Mouse (Mus musculus): Measurements from ENCODE around the gene Coq6. TPM values are rescaled to one million over a fixed set of nuclear protein-coding genes. Genes with fewer than 3 reads are reported as not detected.

Gene Coq6
- 10 to 100 TPM; 13.4 to 13.5 TPM for total RNA-seq (2023)

DNA sequence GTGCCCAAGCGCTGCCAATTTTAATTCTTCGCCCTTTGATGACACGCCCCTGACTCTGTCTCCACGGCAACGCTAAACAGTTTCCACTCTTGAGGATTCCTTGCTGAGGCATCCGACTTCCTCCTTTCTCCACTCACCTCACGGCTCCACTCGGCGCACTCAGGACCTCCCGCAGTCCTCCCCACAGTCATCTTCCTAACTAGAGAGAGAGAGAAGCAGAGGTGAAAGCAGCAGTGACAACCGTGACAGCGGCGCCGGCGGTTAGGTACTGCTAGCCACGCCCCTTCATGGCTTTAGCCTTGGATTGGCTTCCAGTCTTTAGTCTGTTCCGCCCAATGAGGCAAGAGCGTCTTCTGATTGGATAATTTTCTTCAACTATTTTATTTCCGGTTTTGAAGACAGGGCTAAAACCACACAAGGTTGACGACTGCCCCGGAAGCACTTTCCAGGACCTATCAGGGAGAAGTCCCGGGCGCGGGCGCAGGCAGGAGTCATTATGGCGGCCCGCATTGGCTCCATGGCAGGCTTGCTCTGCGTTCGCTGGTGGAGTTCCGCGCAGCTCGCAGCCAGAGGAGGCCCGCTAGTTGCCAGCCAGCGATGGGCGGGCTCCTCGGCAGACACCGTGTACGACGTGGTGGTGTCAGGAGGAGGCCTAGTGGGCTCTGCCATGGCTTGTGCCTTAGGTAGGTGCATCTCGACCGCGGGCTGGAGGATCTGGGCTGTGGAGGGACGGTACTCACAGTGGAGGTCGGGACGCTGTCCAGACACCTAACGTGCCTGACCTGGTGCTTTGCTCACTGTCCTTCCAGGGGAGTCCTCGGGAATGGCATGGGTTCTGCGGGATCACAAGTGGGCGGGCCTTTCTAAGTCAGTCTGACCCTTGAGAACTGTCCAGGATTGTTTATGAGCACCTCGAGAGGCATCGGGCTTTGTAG is at the start of gene Coq6, which contains the start of gene Fam161b:
Coq6 (plus strand) TSS at position 103 of the 935 bp plus-strand sequence.
Fam161b (minus strand) TSS at position 279 of the 935 bp plus-strand sequence.

DNA sequence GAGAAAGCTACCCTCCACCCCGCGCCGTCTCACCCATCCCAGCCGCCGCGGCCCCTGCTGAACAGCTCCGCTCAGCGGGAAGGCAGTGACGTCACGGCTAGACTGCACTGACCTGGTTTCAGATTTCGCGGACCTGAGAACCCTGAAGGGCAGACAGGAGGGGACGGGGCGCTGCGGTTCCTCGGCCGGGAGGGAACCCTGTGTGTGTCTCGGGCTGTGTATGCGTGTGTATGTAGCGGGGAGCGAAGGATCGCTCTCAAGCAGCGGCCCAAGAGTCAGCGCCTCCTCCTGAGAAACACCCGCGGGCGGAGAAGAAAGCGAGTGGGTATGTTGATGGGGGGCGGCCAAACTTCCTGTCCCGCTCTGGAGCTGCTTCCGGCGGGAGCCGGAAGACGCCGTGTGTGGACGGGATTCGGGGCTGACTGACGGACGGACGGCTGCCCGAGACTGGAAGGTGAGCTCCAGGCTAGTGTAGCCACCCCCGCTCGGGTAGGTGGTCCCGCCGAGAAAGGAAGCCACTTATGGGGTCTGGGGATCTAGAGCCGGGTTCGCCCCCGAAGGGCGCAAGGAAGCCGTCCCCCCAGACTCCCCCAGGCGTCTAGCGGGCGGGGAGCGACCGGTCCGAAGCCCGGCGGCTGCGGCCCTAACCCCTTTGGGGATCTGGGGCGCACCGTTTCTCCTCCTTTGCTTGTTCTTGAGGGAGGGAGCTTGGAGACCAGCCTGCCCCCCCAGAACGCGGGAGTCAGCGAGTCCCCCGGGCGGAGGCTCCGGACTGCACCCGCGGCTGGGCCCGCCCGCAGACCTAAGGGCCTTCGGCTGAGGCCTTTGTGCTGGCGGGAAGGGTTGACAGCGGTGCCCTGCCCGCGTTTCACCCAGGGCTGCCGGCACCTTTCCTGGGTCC is 44.5 kb upstream of the Coq6 start, which contains the start of gene Zfp410:
Zfp410 (plus strand) TSS at position 132 of the 901 bp plus-strand sequence.

DNA sequence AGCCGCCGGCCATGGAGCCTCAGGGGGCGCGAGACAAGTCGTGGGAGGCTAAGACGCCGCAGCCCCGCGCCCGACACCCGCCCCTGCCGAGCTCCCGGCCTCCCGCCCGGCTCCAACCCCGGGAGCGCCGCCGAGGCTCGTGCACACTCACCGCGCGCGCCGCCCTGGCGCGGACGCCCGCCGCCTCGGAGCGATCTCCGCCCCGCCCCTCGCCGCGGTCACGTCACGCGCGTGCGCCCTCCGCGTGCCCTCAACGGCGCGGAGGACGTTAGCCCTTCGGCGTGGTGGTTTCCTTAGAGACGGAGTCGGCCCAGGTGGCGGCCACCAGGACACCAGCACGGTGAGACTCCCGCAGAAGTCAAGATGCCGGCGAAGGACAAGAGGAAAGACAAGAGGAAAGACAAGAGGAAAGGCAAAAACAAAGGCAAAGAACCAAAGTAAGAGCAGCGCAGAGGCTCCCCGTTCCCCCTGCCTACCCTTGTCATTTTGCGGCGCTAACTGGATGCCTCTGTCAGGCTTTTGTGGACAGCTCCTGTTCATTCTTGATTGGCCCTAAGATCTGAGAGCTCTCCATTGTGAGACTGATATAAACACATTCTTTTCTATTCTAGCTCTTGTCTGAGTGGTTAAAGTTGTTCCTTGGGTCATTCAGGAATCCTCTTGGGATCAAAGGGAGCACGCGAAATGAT is 47.5 kb downstream of the Coq6 start, which contains the start of the genes Entpd5 and Bbof1:
Entpd5 (minus strand) TSS at position 211 of the 689 bp plus-strand sequence.
Bbof1 (plus strand) TSS at position 253 of the 689 bp plus-strand sequence.

DNA sequence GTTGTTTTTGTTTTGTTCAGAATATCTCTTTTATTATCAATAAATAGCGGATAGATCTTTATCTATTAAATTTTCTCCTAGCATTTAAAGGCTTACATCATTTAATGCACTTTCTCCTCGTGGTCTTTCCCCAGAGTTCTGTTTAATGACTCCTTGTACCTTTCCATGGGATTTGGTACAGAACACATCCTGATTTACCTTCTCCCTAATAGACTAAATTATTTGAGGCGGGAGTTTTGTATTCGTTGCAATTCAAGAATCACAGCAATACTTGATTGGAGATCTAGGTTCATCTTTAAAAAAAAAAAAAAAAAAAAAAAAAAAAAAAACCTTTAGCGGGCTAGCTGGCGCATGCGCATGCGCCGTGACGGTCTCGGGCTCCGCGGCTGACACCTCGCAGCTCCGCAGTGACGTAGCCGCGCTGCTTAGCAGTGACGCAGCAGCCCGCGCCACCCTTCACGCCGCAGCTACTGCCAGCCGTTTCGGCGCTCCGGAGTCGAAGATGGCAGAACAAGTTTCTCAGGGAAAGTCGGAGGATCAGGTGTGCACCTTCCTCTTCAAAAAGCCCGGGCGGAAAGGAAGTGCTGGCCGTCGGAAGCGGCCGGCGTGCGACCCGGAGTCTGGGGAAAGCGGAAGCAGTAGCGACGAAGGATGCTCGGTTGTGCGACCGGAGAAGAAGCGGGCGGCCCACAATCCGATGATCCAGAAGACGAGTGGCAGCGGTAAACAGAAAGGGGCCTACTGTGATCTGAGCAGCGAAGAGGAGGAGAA is 55.6 kb downstream of the Coq6 start, which contains the start of gene Rnf113a2:
Rnf113a2 (plus strand) TSS at position 363 of the 771 bp plus-strand sequence.

Other genes with a start within 250 kb of the Coq6 start
- 1 to 10 TPM in 1 of 2 experiments, under 1 TPM in 1; 0.18 to 1.3 TPM for gene Dnal1, start 247.3 kb upstream of the Coq6 start, total RNA-seq (2023)
- 1 to 10 TPM; 1.9 to 2.9 TPM for gene Pnma1, start 213.2 kb upstream of the Coq6 start, total RNA-seq (2023)
- gene Elmsan1, start 142.8 kb upstream of the Coq6 start, total RNA-seq (2023), result 10 to 100 TPM; 66.3 to 71.8 TPM
- gene Ptgr2, start 76.4 kb upstream of the Coq6 start, total RNA-seq (2023), result 10 to 100 TPM; 15.0 to 16.0 TPM
- gene Zfp410, start 44.8 kb upstream of the Coq6 start, total RNA-seq (2023), result 10 to 100 TPM; 32.5 to 32.6 TPM
- under 1 TPM; 0.48 to 0.93 TPM for gene Fam161b, start 176 bp downstream of the Coq6 start, total RNA-seq (2023)
- 10 to 100 TPM; 18.4 to 20.1 TPM for gene Entpd5, start 47.4 kb downstream of the Coq6 start, total RNA-seq (2023)
- gene Bbof1, start 47.4 kb downstream of the Coq6 start, total RNA-seq (2023), result under 1 TPM; 0.31 to 0.46 TPM
- gene Rnf113a2, start 55.5 kb downstream of the Coq6 start, total RNA-seq (2023), result 10 to 100 TPM; 17.4 to 20.0 TPM
- gene Aldh6a1, start 89.3 kb downstream of the Coq6 start, total RNA-seq (2023), result 1 to 10 TPM; 2.6 to 4.3 TPM
- gene Lin52, start 89.8 kb downstream of the Coq6 start, total RNA-seq (2023), result 1 to 10 TPM; 7.9 to 8.2 TPM
- gene Vsx2, start 208.1 kb downstream of the Coq6 start, total RNA-seq (2023), result not detected